Mouse (Mus musculus) forebrain, embryonic 10.5 days (tissue): ENCODE measurements around the gene Med20. TPM values are rescaled to one million over a fixed set of nuclear protein-coding genes. Genes with fewer than 3 reads are reported as not detected.

Source experiments
- DNase-seq: peaks from one replicate; pipeline ENCODE4 v3.0.0-alpha.2; 2017; ENCODE audit warnings: low spot score; ENCODE audit errors: extremely low spot score
- H3K27ac ChIP-seq: fragments of 300-500 bp; sonication (generic); 2 replicates; pipeline ENCODE4 v1.5.1; 2016; ENCODE audit warnings: mild to moderate bottlenecking
- H3K27me3 ChIP-seq: fragments of 300-500 bp; sonication (generic); 2 replicates; pipeline ENCODE4 v1.6.1; 2016; ENCODE audit warnings: mild to moderate bottlenecking; ENCODE audit not compliant: poor library complexity, severe bottlenecking
- H3K36me3 ChIP-seq: fragments of 300-500 bp; sonication (generic); replicated peaks from 2 replicates; pipeline ENCODE4 v1.6.1; 2016; ENCODE audit warnings: mild to moderate bottlenecking, moderate library complexity
- H3K4me1 ChIP-seq: fragments of 300-500 bp; sonication (generic); 2 replicates; pipeline ENCODE4 v1.6.1; 2016
- H3K4me3 ChIP-seq: fragments of 300-500 bp; sonication (generic); 2 replicates; pipeline ENCODE4 v1.5.1; 2016; ENCODE audit warnings: mild to moderate bottlenecking, moderate library complexity
- H3K9me3 ChIP-seq: fragments of 300-500 bp; sonication (generic); 2 replicates; pipeline ENCODE4 v1.6.1; 2016; ENCODE audit warnings: mild to moderate bottlenecking, moderate library complexity
- WGBS: fragments of 180-500 bp; shearing (Covaris S2); methylation state at CpG from one replicate; pipeline ENCODE4 v1.1.7; 2016; 5-methylcytosine and 5-hydroxymethylcytosine counted together
- polyA plus RNA-seq: library from polyadenylated mRNA; unstranded; fragments of >200 nt; fragmentation: Nextera tagmentation; extraction: Ambion mirVana; gene quantifications from 2 replicates; pipeline ENCODE4 v1.2.1, GENCODE M21; 2016

Med20 gene
- polyA plus RNA-seq, 1 experiment from 2014 or later = 43.4 TPM

GRCm38 (mm10) chr17:47588517-47588916 lies 22.9 kb upstream of the Med20 start:
- no peaks in the 10 kb centered on the region for H3K36me3 ChIP-seq
- peaks cover 15% of the 10 kb centered on the region for H3K4me1 ChIP-seq
- no peak overlapping the region for H3K27ac ChIP-seq
- no peaks in the 10 kb centered on the region for H3K9me3 ChIP-seq
- H3K27me3 ChIP-seq = no peaks in the 10 kb centered on the region
- WGBS = 88% methylated on average over 8 of the region's 8 CpGs
- DNase-seq = no peak
- H3K4me3 ChIP-seq = no peak overlapping the region

- H3K4me1 ChIP-seq = peaks cover 38% of the 10 kb centered on the region
- DNase-seq = no peak
- H3K36me3 ChIP-seq = no peaks in the 10 kb centered on the region
- 89% methylated on average over 3 of the region's 3 CpGs for WGBS
- no peak overlapping the region for H3K4me3 ChIP-seq
- no peaks in the 10 kb centered on the region for H3K9me3 ChIP-seq
- H3K27me3 ChIP-seq = no peaks in the 10 kb centered on the region
- H3K27ac ChIP-seq = no peak overlapping the region
Measured at GRCm38 (mm10) chr17:47591073-47591472, 20.3 kb upstream of the Med20 start.

GRCm38 (mm10) chr17:47593215-47593853 lies 18.0 kb upstream of the Med20 start:
- H3K4me1 ChIP-seq = peaks cover 61% of the 10 kb centered on the region
- no peaks in the 10 kb centered on the region for H3K27me3 ChIP-seq
- under 1% methylated on average over 63 of the region's 63 CpGs for WGBS
- H3K9me3 ChIP-seq = no peaks in the 10 kb centered on the region
- H3K27ac ChIP-seq = peak overlapping the region; percentile 90
- H3K4me3 ChIP-seq = peak overlapping the region; percentile 80
- H3K36me3 ChIP-seq = peaks cover 22% of the 10 kb centered on the region
- DNase-seq = peak; percentile 93

- Histone ChIP-seq H3K4me3 (peak overlapping the region; percentile 80), H3K27me3 (no peaks in the 10 kb centered on the region), H3K36me3 (peaks cover 27% of the 10 kb centered on the region), H3K27ac (peak overlapping the region; percentile 90), H3K4me1 (peaks cover 64% of the 10 kb centered on the region), H3K9me3 (no peaks in the 10 kb centered on the region)
- WGBS = under 1% methylated on average over 13 of the region's 13 CpGs
- no peak for DNase-seq
Measured at GRCm38 (mm10) chr17:47593854-47594182, 17.6 kb upstream of the Med20 start.

- Histone ChIP-seq H3K27me3 (no peaks in the 10 kb centered on the region), H3K4me1 (peaks cover 61% of the 10 kb centered on the region)
Measured at GRCm38 (mm10) chr17:47594183-47594968, 17.0 kb upstream of the Med20 start.

GRCm38 (mm10) chr17:47594969-47595247 lies 16.5 kb upstream of the Med20 start:
- peak; percentile 56 for DNase-seq
- H3K9me3 ChIP-seq = no peaks in the 10 kb centered on the region
- under 1% methylated on average over 9 of the region's 9 CpGs for WGBS
- peak overlapping the region; percentile 80 for H3K4me3 ChIP-seq
- H3K27ac ChIP-seq = peak overlapping the region; percentile 90
- H3K27me3 ChIP-seq = no peaks in the 10 kb centered on the region
- peaks cover 38% of the 10 kb centered on the region for H3K36me3 ChIP-seq
- peaks cover 61% of the 10 kb centered on the region for H3K4me1 ChIP-seq

More at GRCm38 (mm10) chr17:47594183-47594968, 17.0 kb upstream of the Med20 start:
- H3K4me3 ChIP-seq = peak overlapping the region; percentile 80
- H3K9me3 ChIP-seq = no peaks in the 10 kb centered on the region
- H3K27ac ChIP-seq = peak overlapping the region; percentile 90
- peak; percentile 47 for DNase-seq
- WGBS = under 1% methylated on average over 41 of the region's 43 CpGs
- H3K36me3 ChIP-seq = peaks cover 33% of the 10 kb centered on the region

- under 1% methylated on average over 21 of the region's 21 CpGs for WGBS
- Histone ChIP-seq H3K27me3 (no peaks in the 10 kb centered on the region), H3K9me3 (no peaks in the 10 kb centered on the region), H3K4me3 (peak overlapping the region; percentile 80), H3K4me1 (peaks cover 61% of the 10 kb centered on the region), H3K36me3 (peaks cover 44% of the 10 kb centered on the region), H3K27ac (peak overlapping the region; percentile 90)
- peak; percentile 85 for DNase-seq
Measured at GRCm38 (mm10) chr17:47595248-47596161, 15.9 kb upstream of the Med20 start.

GRCm38 (mm10) chr17:47596162-47596838 lies 15.1 kb upstream of the Med20 start:
- H3K36me3 ChIP-seq = peaks cover 52% of the 10 kb centered on the region
- no peaks in the 10 kb centered on the region for H3K9me3 ChIP-seq
- 19% methylated on average over 6 of the region's 6 CpGs for WGBS
- DNase-seq = no peak
- peak overlapping the region; percentile 90 for H3K27ac ChIP-seq
- no peaks in the 10 kb centered on the region for H3K27me3 ChIP-seq
- peaks cover 61% of the 10 kb centered on the region for H3K4me1 ChIP-seq
- peak overlapping the region; percentile 80 for H3K4me3 ChIP-seq

- 67% methylated on average over 5 of the region's 5 CpGs for WGBS
- Histone ChIP-seq H3K27ac (peak overlapping the region; percentile 90), H3K9me3 (no peaks in the 10 kb centered on the region), H3K36me3 (peaks cover 57% of the 10 kb centered on the region), H3K4me1 (peaks cover 61% of the 10 kb centered on the region), H3K4me3 (peak overlapping the region; percentile 80), H3K27me3 (no peaks in the 10 kb centered on the region)
- no peak for DNase-seq
Measured at GRCm38 (mm10) chr17:47596839-47597164, 14.6 kb upstream of the Med20 start.

GRCm38 (mm10) chr17:47597261-47597660 lies 14.1 kb upstream of the Med20 start:
- H3K36me3 ChIP-seq = peaks cover 62% of the 10 kb centered on the region
- peak overlapping the region; percentile 90 for H3K27ac ChIP-seq
- no peak for DNase-seq
- H3K4me3 ChIP-seq = peak overlapping the region; percentile 80
- WGBS = 65% methylated on average over 13 of the region's 13 CpGs
- no peaks in the 10 kb centered on the region for H3K9me3 ChIP-seq
- peaks cover 61% of the 10 kb centered on the region for H3K4me1 ChIP-seq
- no peaks in the 10 kb centered on the region for H3K27me3 ChIP-seq

GRCm38 (mm10) chr17:47597838-47598579 lies 13.4 kb upstream of the Med20 start:
- Histone ChIP-seq H3K4me1 (peaks cover 54% of the 10 kb centered on the region), H3K4me3 (peak overlapping the region; percentile 80; the same call in 1 of the 2 replicates), H3K9me3 (no peaks in the 10 kb centered on the region), H3K27me3 (no peaks in the 10 kb centered on the region), H3K27ac (peak overlapping the region; percentile 90), H3K36me3 (peaks cover 69% of the 10 kb centered on the region)
- DNase-seq = peak; percentile 52
- 32% methylated on average over 10 of the region's 10 CpGs for WGBS
